Mouse (Mus musculus) liver, embryonic 12.5 days (tissue): ENCODE data around the gene Traf3ip2. TPM values are rescaled to one million over a fixed set of nuclear protein-coding genes. Genes with fewer than 3 reads are reported as not detected.

Experiments
- ATAC-seq: fragments of 200-750 bp; cut with Nextera tagmentation; 2 replicates; pipeline ENCODE4 v1.8.0; 2017; ENCODE audit warnings: moderate number of reproducible peaks, mild to moderate bottlenecking, moderate library complexity
- H3K27ac ChIP-seq: fragments of 300-500 bp; sonication (generic); 2 replicates; pipeline ENCODE4 v1.5.1; 2016; ENCODE audit warnings: mild to moderate bottlenecking
- H3K27me3 ChIP-seq: fragments of 300-500 bp; sonication (generic); replicated peaks from 2 replicates; pipeline ENCODE4 v1.6.1; 2016; ENCODE audit warnings: mild to moderate bottlenecking, moderate library complexity
- H3K36me3 ChIP-seq: fragments of 300-500 bp; sonication (generic); 2 replicates; pipeline ENCODE4 v1.6.1; 2016; ENCODE audit warnings: mild to moderate bottlenecking, moderate library complexity
- H3K4me1 ChIP-seq: fragments of 300-500 bp; sonication (generic); 2 replicates; pipeline ENCODE4 v1.6.1; 2016
- H3K4me2 ChIP-seq: fragments of 300-500 bp; sonication (generic); 2 replicates; pipeline ENCODE4 v1.6.1; 2016; ENCODE audit warnings: mild to moderate bottlenecking, moderate library complexity
- H3K4me3 ChIP-seq: fragments of 300-500 bp; sonication (generic); 2 replicates; pipeline ENCODE4 v1.5.1; 2016; ENCODE audit warnings: mild to moderate bottlenecking, moderate library complexity
- H3K9ac ChIP-seq: fragments of 300-500 bp; sonication (generic); 2 replicates; pipeline ENCODE4 v1.6.1; 2016; ENCODE audit warnings: mild to moderate bottlenecking, moderate library complexity
- H3K9me3 ChIP-seq: fragments of 300-500 bp; sonication (generic); replicated peaks from 2 replicates; pipeline ENCODE4 v1.6.1; 2016; ENCODE audit warnings: mild to moderate bottlenecking, moderate library complexity
- WGBS: fragments of 180-500 bp; shearing (Covaris S2); methylation state at CpG from one replicate; pipeline ENCODE4 v1.1.7; 2016; ENCODE audit not compliant: insufficient replicate concordance; 5-methylcytosine and 5-hydroxymethylcytosine counted together
- polyA plus RNA-seq: library from polyadenylated mRNA; unstranded; fragments of >200 nt; fragmentation: Nextera tagmentation; extraction: Ambion mirVana; gene quantifications from 2 replicates; pipeline ENCODE4 v1.2.1, GENCODE M21; 2016

Gene Traf3ip2
- 2.1 and 3.1 TPM in 2 replicates for polyA plus RNA-seq

GRCm38 (mm10) chr10:39612633-39612988 lies at the start of gene Traf3ip2:
TSS of gene Traf3ip2 (plus strand) at chr10:39612934.
- peaks cover 20% of the 10 kb centered on the region for H3K4me1 ChIP-seq
- no peak; the same call in 1 of the 2 replicates for ATAC-seq
- peak within 1 kb of the TSS; percentile 69 for H3K4me2 ChIP-seq
- H3K9ac ChIP-seq: peak within 1 kb of the TSS; percentile 46; the same call in 1 of the 2 replicates
- H3K36me3 ChIP-seq: no peaks in the 10 kb centered on the region
- peak within 1 kb of the TSS; percentile 37 for H3K4me3 ChIP-seq
- peak within 1 kb of the TSS; percentile 68 for H3K27ac ChIP-seq
- WGBS: 19% methylated on average over 4 of the region's 4 CpGs
- H3K27me3 ChIP-seq: no peaks in the 10 kb centered on the region
- H3K9me3 ChIP-seq: no peaks in the 10 kb centered on the region

DNA sequence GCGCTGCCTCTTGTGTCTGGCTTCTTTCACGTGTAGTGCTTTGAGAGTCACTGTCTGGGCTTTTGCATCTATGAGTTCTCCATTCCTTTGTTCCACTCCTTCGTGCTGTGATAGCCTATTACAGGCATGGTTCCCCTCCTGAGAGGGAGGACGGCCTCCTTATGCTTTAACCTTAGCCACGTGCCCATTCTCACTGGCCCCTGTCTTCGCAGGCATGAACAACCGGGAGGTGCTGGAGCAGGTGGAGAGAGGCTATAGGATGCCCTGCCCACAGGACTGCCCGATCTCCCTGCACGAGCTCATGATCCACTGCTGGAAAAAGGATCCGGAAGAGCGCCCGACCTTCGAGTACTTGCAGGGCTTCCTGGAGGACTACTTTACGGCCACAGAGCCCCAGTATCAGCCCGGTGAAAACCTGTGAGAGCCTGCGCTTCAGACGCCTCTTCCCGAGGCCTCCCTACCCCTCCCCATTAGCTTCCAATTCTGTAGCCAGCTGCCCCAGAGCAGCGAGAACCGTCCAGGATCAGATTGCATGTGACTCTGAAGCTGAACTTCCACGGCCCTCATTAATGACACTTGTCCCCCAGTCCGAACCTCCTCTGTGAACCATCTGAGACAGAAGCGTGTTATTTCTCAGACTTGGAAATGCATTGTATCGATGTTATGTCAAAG lies 49.0 kb upstream of the Traf3ip2 start:
- H3K4me3 ChIP-seq: no peak overlapping the region
- H3K27ac ChIP-seq: no peak overlapping the region
- H3K9me3 ChIP-seq: no peaks in the 10 kb centered on the region
- WGBS: 76% methylated on average over 24 of the region's 24 CpGs
- no peaks in the 10 kb centered on the region for H3K27me3 ChIP-seq
- H3K4me1 ChIP-seq: peaks cover 16% of the 10 kb centered on the region
- no peak overlapping the region for H3K4me2 ChIP-seq
- H3K36me3 ChIP-seq: peaks cover 9% of the 10 kb centered on the region; the same call in 1 of the 2 replicates
- ATAC-seq: no peak
- H3K9ac ChIP-seq: no peak overlapping the region

DNA sequence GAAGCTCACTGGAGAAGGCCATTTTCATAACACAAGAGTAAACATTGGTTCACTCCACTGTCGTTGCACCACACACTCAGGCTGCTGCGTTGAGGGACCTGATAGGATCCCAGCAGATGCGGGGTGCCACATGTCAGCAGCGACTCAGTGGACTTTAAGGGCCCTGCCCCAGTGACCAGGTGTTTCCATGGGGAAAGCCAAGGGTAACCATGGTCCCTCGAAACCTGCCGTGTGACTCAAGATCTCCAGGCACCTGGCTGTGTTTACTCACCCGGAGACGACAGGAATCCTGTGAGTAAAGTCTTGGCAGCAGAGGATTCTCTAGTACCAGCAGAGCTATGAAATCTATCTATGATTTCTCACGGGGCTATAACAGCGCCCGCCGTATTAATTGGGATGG lies 45.8 kb upstream of the Traf3ip2 start:
- H3K4me2 ChIP-seq: no peak overlapping the region
- no peak for ATAC-seq
- peaks cover 10% of the 10 kb centered on the region; the same call in 1 of the 2 replicates for H3K4me1 ChIP-seq
- H3K4me3 ChIP-seq: no peak overlapping the region
- no peak overlapping the region for H3K27ac ChIP-seq
- H3K9ac ChIP-seq: no peak overlapping the region
- H3K27me3 ChIP-seq: no peaks in the 10 kb centered on the region
- peaks cover 4% of the 10 kb centered on the region; the same call in 1 of the 2 replicates for H3K36me3 ChIP-seq
- 80% methylated on average over 12 of the region's 12 CpGs for WGBS
- no peaks in the 10 kb centered on the region for H3K9me3 ChIP-seq

DNA sequence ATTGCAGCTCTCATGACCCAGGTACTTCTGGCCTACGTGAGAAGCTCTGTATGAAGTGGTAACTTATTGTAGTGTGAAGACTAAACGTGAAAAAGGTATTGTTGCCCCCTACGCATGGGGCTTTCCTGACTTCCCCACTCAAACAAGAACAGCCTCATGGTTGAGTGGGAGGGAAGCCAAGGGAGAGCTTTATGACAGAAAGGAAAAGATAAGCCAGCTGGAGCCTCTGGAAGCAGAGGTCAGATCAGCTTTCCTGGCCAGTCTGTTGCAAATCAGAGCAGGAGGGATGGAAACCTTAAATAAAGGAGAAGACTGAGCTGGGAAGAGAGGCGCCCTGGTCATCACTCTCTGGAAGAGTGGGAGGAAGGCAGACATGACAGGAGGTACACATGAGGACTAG lies 43.7 kb upstream of the Traf3ip2 start:
- H3K27ac ChIP-seq: no peak overlapping the region
- ATAC-seq: no peak
- H3K27me3 ChIP-seq: 0 out of 2 replicates have a peak, but pooled peaks cover 7% of the 10 kb centered on the region
- no peak overlapping the region for H3K4me3 ChIP-seq
- peaks cover under 1% of the 10 kb centered on the region; the same call in 1 of the 2 replicates for H3K36me3 ChIP-seq
- H3K9ac ChIP-seq: no peak overlapping the region
- H3K9me3 ChIP-seq: no peaks in the 10 kb centered on the region
- peaks cover 5% of the 10 kb centered on the region; the same call in 1 of the 2 replicates for H3K4me1 ChIP-seq
- H3K4me2 ChIP-seq: no peak overlapping the region
- 64% methylated on average over 4 of the region's 4 CpGs for WGBS

DNA sequence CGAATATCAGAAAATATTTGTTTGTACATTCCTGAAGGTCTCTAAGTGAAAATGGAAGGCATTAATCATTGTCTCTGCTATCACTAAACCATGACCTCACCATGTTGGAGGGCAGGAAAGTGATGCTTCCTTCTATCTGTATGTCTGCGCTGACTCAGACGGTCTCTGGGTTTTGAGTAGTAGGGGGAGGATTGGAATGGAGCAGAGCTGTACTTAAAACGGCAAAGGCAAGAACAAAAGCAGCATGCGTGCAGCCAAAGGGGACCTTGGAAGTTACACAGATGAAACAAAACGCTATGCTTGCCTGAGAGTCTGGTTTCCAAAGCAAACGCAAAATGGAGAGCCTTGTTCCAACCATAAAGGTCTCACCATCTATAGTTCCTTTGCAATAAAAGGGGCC lies 41.7 kb upstream of the Traf3ip2 start:
- peaks cover 5% of the 10 kb centered on the region; the same call in 1 of the 2 replicates for H3K4me1 ChIP-seq

GRCm38 (mm10) chr10:39572050-39572671 lies 40.6 kb upstream of the Traf3ip2 start:
- 59% methylated on average over 9 of the region's 9 CpGs for WGBS
- Histone ChIP-seq H3K27me3 (0 out of 2 replicates have a peak, but pooled peaks cover 7% of the 10 kb centered on the region), H3K36me3 (no peaks in the 10 kb centered on the region), H3K27ac (no peak overlapping the region), H3K4me1 (peaks cover 5% of the 10 kb centered on the region; the same call in 1 of the 2 replicates), H3K9ac (no peak overlapping the region), H3K4me3 (no peak overlapping the region), H3K4me2 (no peak overlapping the region), H3K9me3 (no peaks in the 10 kb centered on the region)
- no peak for ATAC-seq

More for the DNA sequence above, 41.7 kb upstream of the Traf3ip2 start:
- Histone ChIP-seq H3K27ac (no peak overlapping the region), H3K27me3 (0 out of 2 replicates have a peak, but pooled peaks cover 7% of the 10 kb centered on the region), H3K36me3 (no peaks in the 10 kb centered on the region), H3K4me2 (no peak overlapping the region), H3K4me3 (no peak overlapping the region), H3K9ac (no peak overlapping the region), H3K9me3 (no peaks in the 10 kb centered on the region)
- ATAC-seq: no peak
- 40% methylated on average over 7 of the region's 7 CpGs for WGBS

DNA sequence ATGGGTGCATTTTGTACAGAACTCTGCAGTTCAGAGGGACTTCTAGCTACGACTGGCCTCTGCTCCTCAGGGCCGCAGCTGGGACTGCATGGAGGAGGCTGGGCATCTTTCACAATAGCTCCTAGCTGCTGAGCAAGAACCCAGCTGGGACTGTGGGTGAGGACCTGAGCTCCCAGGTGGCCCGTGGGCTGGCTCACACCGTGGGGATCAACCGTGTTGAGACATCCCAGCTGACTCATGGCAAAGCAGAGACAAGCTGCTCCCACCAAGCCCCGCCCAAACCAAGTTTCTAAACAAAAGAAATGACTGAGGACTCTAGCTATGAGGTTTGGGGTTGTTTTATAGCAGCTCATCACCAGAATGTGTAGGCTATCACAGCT lies 40.1 kb upstream of the Traf3ip2 start:
- no peak overlapping the region for H3K27ac ChIP-seq
- no peak overlapping the region for H3K9ac ChIP-seq
- H3K4me3 ChIP-seq: no peak overlapping the region
- H3K4me2 ChIP-seq: no peak overlapping the region
- WGBS: 34% methylated on average over 6 of the region's 6 CpGs
- H3K36me3 ChIP-seq: no peaks in the 10 kb centered on the region
- ATAC-seq: no peak
- H3K9me3 ChIP-seq: no peaks in the 10 kb centered on the region
- peaks cover 5% of the 10 kb centered on the region; the same call in 1 of the 2 replicates for H3K4me1 ChIP-seq
- 0 out of 2 replicates have a peak, but pooled peaks cover 7% of the 10 kb centered on the region for H3K27me3 ChIP-seq

DNA sequence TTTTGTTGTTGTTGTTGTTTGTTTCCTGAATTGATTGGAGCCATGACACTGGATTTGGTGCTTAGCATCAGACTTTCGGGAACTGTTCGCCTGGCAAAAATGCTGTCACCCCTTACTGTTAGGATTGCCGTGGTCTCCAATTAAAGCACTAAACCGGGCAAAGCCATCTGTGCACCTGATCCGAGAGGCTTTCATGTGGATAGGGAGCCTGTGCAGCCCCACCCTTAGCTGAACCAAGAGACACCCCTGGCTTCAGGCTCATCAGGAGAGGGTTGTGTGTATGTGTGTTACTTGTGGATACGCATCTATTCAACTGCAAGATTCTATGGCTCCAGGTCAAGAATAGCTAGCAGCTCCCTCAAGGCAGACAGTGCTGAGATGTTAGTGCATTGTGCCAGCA lies 36.3 kb upstream of the Traf3ip2 start:
- no peak overlapping the region for H3K4me2 ChIP-seq
- H3K9ac ChIP-seq: no peak overlapping the region
- H3K9me3 ChIP-seq: no peaks in the 10 kb centered on the region
- H3K4me3 ChIP-seq: no peak overlapping the region
- WGBS: 72% methylated on average over 6 of the region's 6 CpGs
- no peak overlapping the region for H3K27ac ChIP-seq
- H3K36me3 ChIP-seq: no peaks in the 10 kb centered on the region
- H3K4me1 ChIP-seq: no peaks in the 10 kb centered on the region
- no peak for ATAC-seq
- 0 out of 2 replicates have a peak, but pooled peaks cover 7% of the 10 kb centered on the region for H3K27me3 ChIP-seq

DNA sequence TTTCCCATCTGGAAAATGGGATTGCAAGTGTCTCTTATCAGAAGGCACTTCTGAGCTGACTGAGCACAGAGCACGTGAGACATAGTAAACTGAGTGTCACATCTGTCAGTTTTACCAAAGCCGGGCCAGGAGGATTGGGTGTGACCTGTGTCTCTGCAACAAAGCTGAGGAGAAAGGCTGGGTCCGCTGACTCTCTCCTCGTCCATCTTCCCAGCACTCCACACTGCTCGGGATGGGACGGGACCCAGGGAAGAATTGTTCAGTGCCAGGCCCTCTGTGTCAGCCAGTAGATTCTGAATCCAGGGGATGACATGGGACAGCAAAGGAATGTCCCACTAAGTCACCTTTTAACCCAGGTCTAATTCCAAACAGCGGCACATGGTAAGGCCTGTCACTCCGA lies 32.3 kb upstream of the Traf3ip2 start:
- Histone ChIP-seq H3K4me1 (no peaks in the 10 kb centered on the region), H3K27ac (no peak overlapping the region), H3K4me2 (no peak overlapping the region), H3K4me3 (no peak overlapping the region), H3K36me3 (no peaks in the 10 kb centered on the region), H3K9ac (no peak overlapping the region), H3K9me3 (no peaks in the 10 kb centered on the region), H3K27me3 (no peaks in the 10 kb centered on the region)
- 71% methylated on average over 8 of the region's 8 CpGs for WGBS
- ATAC-seq: no peak

DNA sequence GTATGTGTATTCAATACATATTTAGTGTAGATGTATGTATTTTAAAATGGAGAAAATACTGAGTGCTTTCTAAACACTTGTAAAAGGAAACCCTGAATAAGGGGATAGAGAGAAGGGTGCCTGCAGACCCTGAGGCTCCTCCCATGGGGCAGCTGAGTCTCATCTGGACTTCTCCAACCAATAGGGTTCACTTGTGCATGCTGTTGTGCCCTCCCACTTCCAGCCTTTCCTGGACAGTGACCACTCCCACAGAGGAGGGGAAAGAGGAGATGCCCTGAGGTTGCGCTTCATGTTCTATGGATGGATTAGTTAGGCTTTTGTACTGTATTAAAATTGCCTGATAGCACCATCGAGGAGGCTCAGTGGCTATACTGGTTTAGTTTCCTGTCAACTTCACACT lies 30.3 kb upstream of the Traf3ip2 start:
- Histone ChIP-seq H3K4me2 (no peak overlapping the region), H3K9me3 (no peaks in the 10 kb centered on the region), H3K4me3 (no peak overlapping the region), H3K27ac (no peak overlapping the region), H3K4me1 (no peaks in the 10 kb centered on the region), H3K9ac (no peak overlapping the region), H3K36me3 (no peaks in the 10 kb centered on the region), H3K27me3 (no peaks in the 10 kb centered on the region)
- 64% methylated on average over 2 of the region's 2 CpGs for WGBS
- ATAC-seq: no peak

DNA sequence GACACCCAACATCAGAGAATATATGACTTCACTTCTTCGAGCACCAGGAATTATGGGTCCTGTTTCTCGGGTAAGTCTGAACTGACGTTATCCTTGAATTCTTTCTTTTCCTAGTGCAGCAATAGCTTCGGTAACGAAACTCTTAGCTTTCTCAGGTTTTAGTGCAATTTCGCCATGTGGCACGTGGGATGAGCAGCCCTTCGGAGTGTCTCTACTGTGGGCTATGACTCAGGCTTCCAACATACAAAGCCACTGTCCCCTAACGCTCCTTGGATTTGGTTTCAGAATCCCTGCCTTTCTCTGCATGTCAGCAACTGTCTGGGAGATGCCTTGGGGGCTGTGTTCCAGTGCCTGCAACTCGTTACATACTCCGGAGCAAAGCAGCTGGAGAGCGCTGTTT lies 29.0 kb upstream of the Traf3ip2 start:
- H3K9ac ChIP-seq: no peak overlapping the region
- no peak for ATAC-seq
- 77% methylated on average over 12 of the region's 12 CpGs for WGBS
- H3K4me3 ChIP-seq: no peak overlapping the region
- H3K4me1 ChIP-seq: no peaks in the 10 kb centered on the region
- H3K9me3 ChIP-seq: no peaks in the 10 kb centered on the region
- H3K27me3 ChIP-seq: peaks cover 5% of the 10 kb centered on the region; the same call in 1 of the 2 replicates
- no peaks in the 10 kb centered on the region for H3K36me3 ChIP-seq
- H3K27ac ChIP-seq: no peak overlapping the region
- no peak overlapping the region for H3K4me2 ChIP-seq

DNA sequence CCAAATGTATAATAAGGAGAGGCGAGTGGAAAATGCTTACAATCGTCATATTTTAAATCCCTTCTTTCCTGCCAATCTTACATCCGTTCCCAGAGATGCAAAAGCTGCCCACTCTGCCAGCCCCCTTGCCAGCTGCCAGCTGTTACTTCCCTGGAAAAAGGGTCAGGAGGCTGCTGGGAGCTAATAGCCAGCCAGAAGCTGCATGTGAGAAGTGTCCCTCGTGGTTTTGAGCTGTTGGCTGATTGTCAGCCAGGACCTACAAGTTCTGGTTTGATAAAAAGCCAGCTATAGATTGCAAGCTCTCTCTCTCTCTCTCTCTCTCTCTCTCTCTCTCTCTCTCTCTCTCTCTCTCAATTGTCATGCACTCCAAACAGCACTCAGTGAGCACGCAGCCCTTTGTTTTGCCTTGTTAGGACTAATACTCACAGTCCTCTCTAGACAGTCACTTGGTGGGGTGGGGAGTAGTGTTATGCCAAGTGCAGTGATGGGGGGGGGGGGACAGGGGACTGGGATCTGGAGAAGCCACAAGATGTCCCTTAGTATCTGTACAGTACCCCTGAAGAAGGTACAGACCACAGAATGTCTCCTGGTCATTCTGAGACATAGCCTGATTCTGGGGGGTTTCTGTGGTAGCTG lies 25.3 kb upstream of the Traf3ip2 start:
- H3K27me3 ChIP-seq: peaks cover 5% of the 10 kb centered on the region; the same call in 1 of the 2 replicates
- H3K36me3 ChIP-seq: no peaks in the 10 kb centered on the region
- H3K4me2 ChIP-seq: no peak overlapping the region
- no peak overlapping the region for H3K9ac ChIP-seq
- no peaks in the 10 kb centered on the region for H3K4me1 ChIP-seq
- H3K27ac ChIP-seq: no peak overlapping the region
- 57% methylated on average over 5 of the region's 5 CpGs for WGBS
- no peak overlapping the region for H3K4me3 ChIP-seq
- no peak for ATAC-seq
- no peaks in the 10 kb centered on the region for H3K9me3 ChIP-seq
